In genomic region chr2:180080680-180081079, GRCm38 (mm10) we compare ENCODE assay signal across 36 mouse cellular contexts. TPM values are rescaled to one million over a fixed set of nuclear protein-coding genes. Genes with fewer than 3 reads are reported as not detected.
DNase-seq lines count a peak whose midpoint lies in the region; TF ChIP-seq lines count a peak whose summit lies in the region.
"Had no signal": no experiment of that assay in that cellular context is flagged by ENCODE, and none has a peak within 500 bp of the region (broad histone marks: within the 10 kb centered on the region; RNA-seq: fewer than 3 reads in every experiment).

No protein-coding gene starts in this region.

- no peak for TF ChIP-seq POLR2A in lung, adult 2 months (IDR thresholded peaks at IDR 0.05; ENCODE audit: borderline replicate concordance, extremely low read depth, low read depth, low read length)

- no peaks in the 10 kb centered on the region for H3K4me1 ChIP-seq in lung, adult 2 months (ENCODE audit: control insufficient read depth, insufficient read depth, low read length)
- H3K4me1 ChIP-seq: hindbrain, embryonic 12.5 days; intestine, embryonic 15.5 days; liver, embryonic 15.5 days; midbrain, embryonic 13.5 days had no signal

- WGBS in lung, adult 2 months, result 68% methylated on average over 8 of the region's 8 CpGs

- H3K4me3 ChIP-seq in lung, adult 2 months (replicated peaks; ENCODE audit: extremely low read depth, low read depth, low read length), result no peak overlapping the region
- H3K4me3 ChIP-seq in gastrocnemius, adult 2 months, result no peak overlapping the region
- H3K4me3 ChIP-seq: embryonic facial prominence, embryonic 12.5 days; forebrain, embryonic 10.5 days; forebrain, embryonic 15.5 days; hindbrain, embryonic 12.5 days; intestine, embryonic 15.5 days; layer of hippocampus, adult 2 months; left cerebral cortex, adult 2 months; limb, embryonic 12.5 days; liver, embryonic 15.5 days; megakaryocyte, embryonic 14.5 days; midbrain, embryonic 13.5 days had no signal

- intact Hi-C loops in gastrocnemius, postnatal 36 days (cut with DNase I), result no loop called here
- intact Hi-C loops in gastrocnemius, adult 2 months (cut with DNase I), result no loop called here

- no peak overlapping the region for H3K27ac ChIP-seq in gastrocnemius, adult 2 months
- H3K27ac ChIP-seq: embryonic facial prominence, embryonic 12.5 days; forebrain, embryonic 10.5 days; forebrain, embryonic 15.5 days; hindbrain, embryonic 12.5 days; hindbrain, postnatal 0 days; intestine, embryonic 15.5 days; left cerebral cortex, adult 2 months; limb, embryonic 12.5 days; liver, embryonic 15.5 days; midbrain, embryonic 13.5 days had no signal

- no peak for TF ChIP-seq CTCF in lung, adult 2 months (IDR thresholded peaks at IDR 0.05; ENCODE audit: insufficient read depth, low read length)
- no peak for TF ChIP-seq CTCF in gastrocnemius, adult 2 months (IDR thresholded peaks at IDR 0.05)

- DNase-seq in lung, adult 18-20 months, result peak; percentile 26 to 67
- no peak for DNase-seq in lung, adult 2 months
- peak; percentile 38 for DNase-seq in 416B (ENCODE audit: low read depth)
- peak; percentile 62 for DNase-seq in ZHBTc4 (ENCODE audit: low read depth, low spot score)
- DNase-seq in gastrocnemius, postnatal 36 days, result no peak
- no peak for DNase-seq in gastrocnemius, adult 2 months
- DNase-seq in adipocyte (ENCODE audit: low spot score), result no peak
- DNase-seq: adrenal gland, postnatal 14 days; cerebellum, adult 11 months; cerebellum, adult 9-10 months; cerebellum, postnatal 36 days; heart, postnatal 36 days; kidney, adult 2 months; kidney, postnatal 36 days; retina, postnatal 1 day; right cerebral cortex, postnatal 14 days; thymus, postnatal 14 days had no signal

RNA-seq across cellular contexts. Expression of gene Mtg2, which starts 10.3 kb away (rescaled TPM):
- 15.2 and 17.1 TPM in 2 replicates for polyA plus RNA-seq in lung, adult 2 months (2012; rRNA removed)
- total RNA-seq in gastrocnemius, postnatal 36 days (2021), result 10 to 100 TPM; 12.3 to 16.9 TPM
- total RNA-seq in gastrocnemius, adult 2 months (2021), result 10 to 100 TPM; 13.0 to 17.4 TPM

RNA-seq across cellular contexts. Expression of gene Hrh3, which starts 23.6 kb away (rescaled TPM):
- 0.10 and 0.15 TPM in 2 replicates for polyA plus RNA-seq in lung, adult 2 months (2012; rRNA removed)
- total RNA-seq in gastrocnemius, postnatal 36 days (2021), result not detected
- not detected for total RNA-seq in gastrocnemius, adult 2 months (2021)
- total RNA-seq: adrenal gland, postnatal 14 days; gastrocnemius, adult 18-20 months; granulocyte monocyte progenitor cell, adult 5-6 weeks; liver, adult 2 months; monocyte, adult 5-6 weeks had no signal
- polyA plus RNA-seq: heart, embryonic 11.5 days; kidney, embryonic 16.5 days; liver, adult 2 months; liver, embryonic 15.5 days; stomach, embryonic 14.5 days had no signal

RNA-seq across cellular contexts. Expression of gene Ss18l1, which starts 38.4 kb away (rescaled TPM):
- 7.1 and 7.4 TPM in 2 replicates for polyA plus RNA-seq in lung, adult 2 months (2012; rRNA removed)
- 1 to 10 TPM; 1.2 to 2.1 TPM for total RNA-seq in gastrocnemius, postnatal 36 days (2021)
- 1 to 10 TPM; 1.9 to 2.7 TPM for total RNA-seq in gastrocnemius, adult 2 months (2021)

RNA-seq across cellular contexts. Expression of gene Osbpl2, which starts 38.4 kb away (rescaled TPM):
- polyA plus RNA-seq in lung, adult 2 months (2012; rRNA removed), result 27.9 and 34.5 TPM in 2 replicates
- total RNA-seq in gastrocnemius, postnatal 36 days (2021), result 10 to 100 TPM; 15.5 to 17.0 TPM
- 10 to 100 TPM; 16.3 to 18.6 TPM for total RNA-seq in gastrocnemius, adult 2 months (2021)

RNA-seq across cellular contexts. Expression of gene Psma7, which starts 38.4 kb away (rescaled TPM):
- 98.3 and 115 TPM in 2 replicates for polyA plus RNA-seq in lung, adult 2 months (2012; rRNA removed)
- 100 to 1,000 TPM; 117 to 131 TPM for total RNA-seq in gastrocnemius, postnatal 36 days (2021)
- 100 to 1,000 TPM; 135 to 160 TPM for total RNA-seq in gastrocnemius, adult 2 months (2021)

Comparison
In these comparisons a context has a peak if more than half of its experiments do, and no peak if none do; other contexts are left out.
1. DNase-seq: peak in lung, adult 18-20 months (2 of 2), 416B (single experiment) and ZHBTc4 (single experiment); none in lung, adult 2 months (single experiment), gastrocnemius, postnatal 36 days (0 of 2), gastrocnemius, adult 2 months (single experiment) and adipocyte (single experiment).